Mouse (Mus musculus): ENCODE data around the gene B3galnt1. TPM values are rescaled to one million over a fixed set of nuclear protein-coding genes. Genes with fewer than 3 reads are reported as not detected.

The B3galnt1 gene
- 88.1 and 103 TPM in 2 replicates for polyA plus RNA-seq (2014; fragmentation: Nextera tagmentation; extraction: Ambion mirVana)

DNA sequence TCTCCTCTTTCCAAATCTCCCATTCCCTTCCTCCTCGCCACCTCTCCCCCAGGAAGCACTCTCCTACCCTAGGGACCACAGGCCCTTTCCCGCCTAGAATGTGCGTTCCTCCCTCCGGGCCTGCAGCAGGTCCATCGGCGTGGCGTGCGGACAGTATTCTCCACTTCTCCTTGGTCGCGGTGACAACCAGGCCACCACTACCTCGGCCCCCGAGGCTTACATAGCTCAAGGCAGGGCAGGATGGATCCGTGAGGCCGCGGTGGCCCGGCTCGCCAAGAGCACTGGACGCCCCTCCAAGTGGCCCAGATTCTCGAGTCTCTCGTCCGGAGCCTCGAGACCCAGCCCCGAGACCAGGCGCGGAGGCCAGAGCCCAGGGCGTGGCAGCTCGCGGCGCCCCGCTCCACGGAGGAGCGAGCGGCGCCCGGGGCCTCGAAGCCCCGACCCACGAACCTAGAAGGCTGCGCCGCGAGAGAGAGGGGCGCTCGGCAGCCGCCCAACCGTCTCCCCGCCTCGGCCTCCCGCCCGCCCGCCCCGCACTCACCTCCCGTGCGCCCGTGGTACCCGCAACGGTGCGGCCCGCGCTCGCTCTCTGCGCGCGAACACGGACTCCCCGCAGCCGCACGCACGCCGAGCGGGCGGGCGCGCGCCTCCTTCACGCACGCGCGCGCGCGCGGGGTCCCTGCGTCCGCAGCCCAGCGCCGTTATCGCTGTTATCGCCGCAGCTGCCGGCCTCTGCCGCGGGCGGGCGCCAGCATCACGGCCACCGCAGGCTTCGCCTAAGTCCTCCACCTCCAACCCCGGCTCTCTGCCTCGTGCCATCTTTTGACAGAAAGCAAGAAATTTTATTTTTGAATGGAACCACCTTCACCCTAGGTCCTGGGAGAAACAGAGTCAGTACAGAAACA is at the start of gene B3galnt1:
B3galnt1 (minus strand) TSS at position 700 of the 905 bp plus-strand sequence.
- Histone ChIP-seq H3K27me3 (replicated peaks; ENCODE audit: control insufficient read depth, insufficient read depth, low read length) (no peaks in the 10 kb centered on the region), H3K9me3 (replicated peaks; ENCODE audit: control insufficient read depth, low read length) (no peaks in the 10 kb centered on the region), H3K4me1 (ENCODE audit: control insufficient read depth, insufficient read depth, low read length) (peaks cover 12% of the 10 kb centered on the region), H3K9ac (ENCODE audit: low read length) (peak within 1 kb of the TSS; percentile 89), H3K27ac (ENCODE audit: low read depth, low read length) (peak within 1 kb of the TSS; percentile 76), H3K36me3 (ENCODE audit: control insufficient read depth, insufficient read depth, low read length) (no peaks in the 10 kb centered on the region), H3K4me2 (ENCODE audit: low read length) (peak within 1 kb of the TSS; percentile 65), H3K4me3 (ENCODE audit: low read depth, low read length) (peak within 1 kb of the TSS; percentile 69)
- WGBS, result under 1% methylated on average over 74 of the region's 99 CpGs
- ATAC-seq, result peak; percentile 89
- peak; percentile 86 for DNase-seq (ENCODE audit: low spot score)

DNA sequence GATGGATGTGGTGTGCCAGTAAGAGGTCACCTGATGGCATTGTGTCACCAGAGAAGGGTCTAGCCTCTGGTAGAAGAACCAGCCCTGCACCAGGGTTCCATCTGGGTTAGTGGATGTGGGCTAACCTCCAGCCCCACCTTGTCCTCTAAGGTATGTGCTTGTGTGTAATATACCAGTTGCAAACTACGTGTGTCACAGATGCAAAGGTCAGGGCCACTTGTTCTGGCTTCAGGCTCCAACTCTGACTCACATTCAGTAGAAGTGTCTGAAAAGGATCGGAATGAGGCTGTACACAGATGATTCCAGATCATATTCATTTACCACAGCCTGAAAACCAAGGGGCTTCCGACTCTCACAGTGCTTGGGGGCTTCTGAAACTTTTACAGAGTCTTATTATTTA is 35.8 kb upstream of the B3galnt1 start:
- no peak overlapping the region for H3K4me3 ChIP-seq (ENCODE audit: low read depth, low read length)
- no peak overlapping the region for H3K9ac ChIP-seq (ENCODE audit: low read length)
- WGBS, result 84% methylated on average over 3 of the region's 3 CpGs
- DNase-seq (ENCODE audit: low spot score) (no peak), ATAC-seq (no peak)
- H3K4me2 ChIP-seq (ENCODE audit: low read length), result no peak overlapping the region
- no peaks in the 10 kb centered on the region for H3K36me3 ChIP-seq (ENCODE audit: control insufficient read depth, insufficient read depth, low read length)
- H3K4me1 ChIP-seq (ENCODE audit: control insufficient read depth, insufficient read depth, low read length), result no peaks in the 10 kb centered on the region
- H3K9me3 ChIP-seq (replicated peaks; ENCODE audit: control insufficient read depth, low read length), result no peaks in the 10 kb centered on the region
- H3K27me3 ChIP-seq (replicated peaks; ENCODE audit: control insufficient read depth, insufficient read depth, low read length), result no peaks in the 10 kb centered on the region
- H3K27ac ChIP-seq (ENCODE audit: low read depth, low read length), result no peak overlapping the region

DNA sequence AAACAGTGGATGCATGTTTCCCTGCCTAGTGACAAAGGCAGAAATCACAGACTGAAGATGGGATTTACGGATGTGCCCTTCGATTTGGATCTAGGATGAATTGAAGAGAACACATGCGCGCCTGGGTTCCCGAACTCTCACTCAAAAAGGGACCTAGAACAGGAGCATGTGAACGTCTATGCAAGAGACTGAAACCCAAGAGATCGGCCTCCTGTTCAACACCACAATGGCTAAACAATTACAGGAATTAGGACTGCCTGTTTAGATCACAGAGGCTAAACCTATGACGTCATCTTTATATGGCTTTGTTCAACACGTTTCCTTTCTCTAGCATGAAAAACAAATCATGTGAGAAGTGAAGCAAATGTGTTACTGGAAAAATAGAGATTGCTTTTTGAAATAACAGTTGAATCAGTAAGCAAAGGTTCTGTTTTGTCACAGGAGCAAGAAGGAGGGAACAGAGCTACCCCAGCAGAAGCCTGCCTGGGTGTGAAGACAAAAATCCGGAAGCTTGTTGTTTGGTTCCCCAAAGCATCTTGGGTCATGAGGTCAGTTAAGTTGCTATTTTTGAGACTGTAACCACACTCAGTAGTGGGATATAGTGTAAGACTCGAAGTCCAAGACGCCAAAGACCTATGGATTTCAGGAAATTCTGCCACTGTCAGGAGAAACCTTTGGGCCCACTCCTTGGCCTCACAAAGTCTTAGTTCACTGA is 35.1 kb upstream of the B3galnt1 start:
- WGBS, result 66% methylated on average over 12 of the region's 12 CpGs
- no peak for DNase-seq (ENCODE audit: low spot score)
- ATAC-seq, result no peak
- Histone ChIP-seq H3K27me3 (replicated peaks; ENCODE audit: control insufficient read depth, insufficient read depth, low read length) (no peaks in the 10 kb centered on the region), H3K27ac (ENCODE audit: low read depth, low read length) (no peak overlapping the region), H3K9ac (ENCODE audit: low read length) (no peak overlapping the region), H3K4me3 (ENCODE audit: low read depth, low read length) (no peak overlapping the region), H3K4me1 (ENCODE audit: control insufficient read depth, insufficient read depth, low read length) (no peaks in the 10 kb centered on the region), H3K36me3 (ENCODE audit: control insufficient read depth, insufficient read depth, low read length) (no peaks in the 10 kb centered on the region), H3K9me3 (replicated peaks; ENCODE audit: control insufficient read depth, low read length) (no peaks in the 10 kb centered on the region), H3K4me2 (ENCODE audit: low read length) (no peak overlapping the region)

DNA sequence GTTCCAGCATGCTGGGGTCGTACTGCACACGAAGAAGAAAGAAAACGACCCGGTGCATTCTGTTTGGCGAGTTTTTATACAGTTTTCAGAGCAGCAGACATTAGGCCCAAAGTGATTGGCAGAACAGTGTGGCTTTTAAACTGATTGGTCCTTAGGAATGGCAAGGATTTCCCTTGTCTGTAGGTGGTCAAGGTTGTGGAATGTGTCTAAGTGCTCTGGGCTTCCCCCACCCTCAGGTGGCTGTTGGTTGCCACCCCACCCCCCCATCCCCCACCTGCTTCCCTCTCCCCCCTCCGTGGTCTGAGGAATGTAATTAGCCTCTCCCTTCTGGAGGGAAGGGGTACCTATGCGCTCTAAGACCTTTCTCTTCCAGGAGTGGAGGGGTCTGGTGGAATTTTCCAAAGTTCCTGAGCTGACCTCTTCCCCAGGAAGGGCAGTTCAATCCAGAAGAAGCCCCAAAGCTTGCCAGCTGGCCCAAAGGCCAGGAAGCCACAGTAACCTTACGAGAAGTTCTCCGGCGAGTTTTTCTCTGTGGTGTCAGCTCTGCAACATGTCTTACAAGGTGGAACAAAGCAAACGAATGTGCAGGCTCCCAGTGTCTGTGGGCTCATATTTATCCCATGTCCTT is 28.3 kb upstream of the B3galnt1 start:
- no peaks in the 10 kb centered on the region for H3K36me3 ChIP-seq (ENCODE audit: control insufficient read depth, insufficient read depth, low read length)
- H3K9ac ChIP-seq (ENCODE audit: low read length), result no peak overlapping the region
- H3K4me1 ChIP-seq (ENCODE audit: control insufficient read depth, insufficient read depth, low read length), result no peaks in the 10 kb centered on the region
- no peak overlapping the region for H3K4me2 ChIP-seq (ENCODE audit: low read length)
- H3K4me3 ChIP-seq (ENCODE audit: low read depth, low read length), result no peak overlapping the region
- H3K27me3 ChIP-seq (replicated peaks; ENCODE audit: control insufficient read depth, insufficient read depth, low read length), result no peaks in the 10 kb centered on the region
- no peak for ATAC-seq
- no peak overlapping the region for H3K27ac ChIP-seq (ENCODE audit: low read depth, low read length)
- DNase-seq (ENCODE audit: low spot score), result no peak
- 60% methylated on average over 11 of the region's 11 CpGs for WGBS
- H3K9me3 ChIP-seq (replicated peaks; ENCODE audit: control insufficient read depth, low read length), result no peaks in the 10 kb centered on the region

DNA sequence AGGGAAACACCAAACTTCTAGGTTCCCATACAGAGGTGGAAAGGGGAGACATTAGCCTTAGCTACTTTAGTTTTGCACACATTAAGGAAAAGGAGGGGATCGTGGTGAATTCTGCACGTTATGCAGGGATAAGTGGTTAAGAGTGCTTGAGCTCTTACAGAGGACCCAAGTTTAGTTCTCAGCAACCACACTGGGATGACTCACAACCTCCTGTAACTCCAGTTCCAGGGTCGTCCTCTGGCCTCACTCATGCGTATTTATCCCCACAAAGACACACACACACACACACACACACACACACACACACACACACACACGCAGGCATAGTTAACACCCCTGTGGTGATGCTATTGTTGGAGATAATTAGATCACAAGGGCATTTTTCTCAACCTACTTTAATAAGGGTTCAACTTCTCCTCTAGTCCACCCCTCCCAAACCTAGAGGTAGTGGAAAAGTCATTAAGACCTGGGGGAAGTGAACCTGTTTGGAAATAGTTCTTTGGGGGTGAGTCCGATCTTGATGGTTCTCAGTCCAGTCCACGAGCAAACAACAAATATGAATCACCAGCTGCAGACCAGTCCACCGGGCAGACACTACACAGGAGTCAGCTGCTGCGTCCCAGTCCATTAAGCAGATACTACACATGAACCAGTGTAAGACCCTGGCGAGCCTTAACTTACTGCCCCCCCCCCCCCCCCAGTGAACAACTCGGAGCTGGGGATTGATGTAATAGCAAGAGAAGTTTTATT is 27.6 kb upstream of the B3galnt1 start:
- no peaks in the 10 kb centered on the region for H3K27me3 ChIP-seq (replicated peaks; ENCODE audit: control insufficient read depth, insufficient read depth, low read length)
- DNase-seq (ENCODE audit: low spot score) (no peak), ATAC-seq (no peak)
- 65% methylated on average over 11 of the region's 11 CpGs for WGBS
- H3K9me3 ChIP-seq (replicated peaks; ENCODE audit: control insufficient read depth, low read length), result no peaks in the 10 kb centered on the region
- no peaks in the 10 kb centered on the region for H3K4me1 ChIP-seq (ENCODE audit: control insufficient read depth, insufficient read depth, low read length)
- H3K4me2 ChIP-seq (ENCODE audit: low read length), result no peak overlapping the region
- no peak overlapping the region for H3K4me3 ChIP-seq (ENCODE audit: low read depth, low read length)
- H3K36me3 ChIP-seq (ENCODE audit: control insufficient read depth, insufficient read depth, low read length), result no peaks in the 10 kb centered on the region
- no peak overlapping the region for H3K27ac ChIP-seq (ENCODE audit: low read depth, low read length)
- no peak overlapping the region for H3K9ac ChIP-seq (ENCODE audit: low read length)

DNA sequence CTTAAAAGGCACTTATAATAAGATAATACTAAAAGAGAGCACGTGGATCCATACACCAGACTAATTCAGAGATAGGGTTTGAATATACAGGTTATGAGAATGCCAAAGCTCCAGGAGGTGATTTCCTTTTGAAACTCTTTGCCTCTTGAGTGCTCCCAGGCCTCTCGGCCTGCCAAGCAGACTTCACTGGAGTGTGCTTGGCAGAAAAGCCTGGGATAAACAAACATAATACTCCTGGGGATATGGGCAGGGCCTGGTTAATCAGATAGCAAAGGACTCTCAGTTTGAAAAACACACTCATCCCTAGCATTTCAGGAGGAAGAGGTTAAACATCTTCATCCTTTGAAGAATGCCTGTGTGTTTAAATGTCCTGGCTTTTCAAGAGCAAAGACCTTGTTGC is 25.4 kb upstream of the B3galnt1 start:
- no peak overlapping the region for H3K4me3 ChIP-seq (ENCODE audit: low read depth, low read length)
- no peaks in the 10 kb centered on the region for H3K9me3 ChIP-seq (replicated peaks; ENCODE audit: control insufficient read depth, low read length)
- no peak for DNase-seq (ENCODE audit: low spot score)
- no peak for ATAC-seq
- no peaks in the 10 kb centered on the region for H3K4me1 ChIP-seq (ENCODE audit: control insufficient read depth, insufficient read depth, low read length)
- no peaks in the 10 kb centered on the region for H3K36me3 ChIP-seq (ENCODE audit: control insufficient read depth, insufficient read depth, low read length)
- no peak overlapping the region for H3K27ac ChIP-seq (ENCODE audit: low read depth, low read length)
- WGBS, result 87% methylated on average over 2 of the region's 2 CpGs
- H3K4me2 ChIP-seq (ENCODE audit: low read length), result no peak overlapping the region
- no peaks in the 10 kb centered on the region for H3K27me3 ChIP-seq (replicated peaks; ENCODE audit: control insufficient read depth, insufficient read depth, low read length)
- H3K9ac ChIP-seq (ENCODE audit: low read length), result no peak overlapping the region

DNA sequence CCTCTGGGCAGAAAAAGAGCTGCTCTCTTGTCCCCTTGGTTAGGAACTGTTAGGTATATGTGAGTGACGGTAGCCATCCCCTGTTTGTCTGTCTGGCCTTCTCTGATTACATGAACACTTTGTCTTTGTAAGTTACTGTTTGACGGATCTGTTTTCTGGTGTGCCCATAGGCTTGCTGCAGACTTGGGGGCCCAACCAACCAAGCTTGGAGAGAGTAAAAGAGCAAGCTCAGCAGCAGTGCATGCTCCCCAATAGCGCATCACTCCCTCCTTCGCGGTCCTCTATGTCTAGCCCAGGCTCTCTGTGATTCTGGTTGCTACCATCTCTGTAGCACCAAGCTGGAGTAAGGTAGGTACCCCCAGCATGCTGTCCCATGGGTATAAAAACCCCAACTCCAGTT is 9.1 kb upstream of the B3galnt1 start:
- 0 out of 2 replicates have a peak, but pooled peaks cover 7% of the 10 kb centered on the region for H3K9me3 ChIP-seq (replicated peaks; ENCODE audit: control insufficient read depth, low read length)
- 91% methylated on average over 5 of the region's 5 CpGs for WGBS
- no peak for DNase-seq (ENCODE audit: low spot score)
- H3K27me3 ChIP-seq (replicated peaks; ENCODE audit: control insufficient read depth, insufficient read depth, low read length), result no peaks in the 10 kb centered on the region
- no peaks in the 10 kb centered on the region for H3K36me3 ChIP-seq (ENCODE audit: control insufficient read depth, insufficient read depth, low read length)
- no peak overlapping the region for H3K27ac ChIP-seq (ENCODE audit: low read depth, low read length)
- H3K9ac ChIP-seq (ENCODE audit: low read length), result no peak overlapping the region
- ATAC-seq, result no peak
- H3K4me1 ChIP-seq (ENCODE audit: control insufficient read depth, insufficient read depth, low read length), result no peaks in the 10 kb centered on the region
- H3K4me2 ChIP-seq (ENCODE audit: low read length), result no peak overlapping the region
- no peak overlapping the region for H3K4me3 ChIP-seq (ENCODE audit: low read depth, low read length)

DNA sequence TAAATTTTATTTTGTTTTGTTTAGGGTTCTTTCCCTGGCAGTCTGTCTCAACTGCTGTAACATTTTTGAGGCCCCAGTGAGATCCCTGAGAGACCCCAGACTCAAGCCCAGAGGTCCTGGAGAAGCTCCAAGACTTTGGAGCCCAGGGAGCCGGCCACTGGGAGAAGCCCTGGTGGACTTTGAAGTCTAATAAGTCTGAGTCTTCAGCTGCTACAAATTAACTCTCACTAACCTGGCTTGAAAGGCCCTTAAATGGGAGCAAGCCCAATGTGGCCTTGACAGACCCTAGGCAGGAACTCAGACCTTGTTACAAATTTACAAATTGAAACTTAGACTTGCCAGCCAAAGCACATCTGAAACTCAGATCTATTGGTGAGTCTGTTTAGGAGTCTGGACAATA is 8.7 kb upstream of the B3galnt1 start:
- Histone ChIP-seq H3K36me3 (ENCODE audit: control insufficient read depth, insufficient read depth, low read length) (no peaks in the 10 kb centered on the region), H3K4me2 (ENCODE audit: low read length) (no peak overlapping the region), H3K9me3 (replicated peaks; ENCODE audit: control insufficient read depth, low read length) (0 out of 2 replicates have a peak, but pooled peaks cover 2% of the 10 kb centered on the region), H3K9ac (ENCODE audit: low read length) (no peak overlapping the region), H3K4me1 (ENCODE audit: control insufficient read depth, insufficient read depth, low read length) (no peaks in the 10 kb centered on the region), H3K27me3 (replicated peaks; ENCODE audit: control insufficient read depth, insufficient read depth, low read length) (no peaks in the 10 kb centered on the region), H3K27ac (ENCODE audit: low read depth, low read length) (no peak overlapping the region), H3K4me3 (ENCODE audit: low read depth, low read length) (no peak overlapping the region)
- 52% methylated on average over 1 of the region's 1 CpGs for WGBS
- DNase-seq (ENCODE audit: low spot score) (no peak), ATAC-seq (no peak)
